Mouse (Mus musculus): ENCODE data around the gene 4921507P07Rik.

DNA sequence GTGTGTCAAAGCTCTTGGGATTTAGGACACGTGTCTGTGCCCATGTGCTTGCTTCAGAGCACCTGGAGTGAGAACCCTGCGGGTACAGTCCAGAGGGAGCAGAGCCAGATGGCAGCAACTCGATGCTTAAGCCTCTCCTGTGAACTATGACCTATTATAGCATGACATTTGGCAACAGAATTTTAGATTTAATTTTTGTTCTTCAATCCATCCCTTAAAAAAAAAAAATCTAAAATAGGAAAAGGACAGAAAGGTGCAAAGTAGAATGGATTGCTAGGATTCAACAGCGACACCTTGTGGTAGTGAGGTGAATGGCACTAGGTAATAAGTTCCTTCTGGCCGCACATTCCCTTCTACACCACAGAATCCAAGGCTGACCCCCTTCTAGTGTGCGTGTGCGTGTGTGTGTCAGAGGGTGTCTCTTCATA lies 69.8 kb downstream of the 4921507P07Rik start:
- TF ChIP-seq POLR2A (IDR thresholded peaks at IDR 0.05; ENCODE audit: extremely low read depth, insufficient read depth, low read length) (no peak), CTCF (IDR thresholded peaks at IDR 0.05; ENCODE audit: extremely low read depth, insufficient read depth, low read length) (peak; percentile 72)
